Mouse (Mus musculus) embryo, embryonic 11.5 days (tissue): ENCODE results near the gene Ccdc162.
"Not testable (repeated sequence)": the region's sequence is repeated elsewhere in the genome, so short reads cannot be mapped to it uniquely, and the experiment has no call there.

Experiments used
- DNase-seq: peaks from one replicate; pipeline ENCODE4 v3.0.0-alpha.2; 2012; ENCODE audit warnings: low read depth, low spot score

The Ccdc162 gene

DNA sequence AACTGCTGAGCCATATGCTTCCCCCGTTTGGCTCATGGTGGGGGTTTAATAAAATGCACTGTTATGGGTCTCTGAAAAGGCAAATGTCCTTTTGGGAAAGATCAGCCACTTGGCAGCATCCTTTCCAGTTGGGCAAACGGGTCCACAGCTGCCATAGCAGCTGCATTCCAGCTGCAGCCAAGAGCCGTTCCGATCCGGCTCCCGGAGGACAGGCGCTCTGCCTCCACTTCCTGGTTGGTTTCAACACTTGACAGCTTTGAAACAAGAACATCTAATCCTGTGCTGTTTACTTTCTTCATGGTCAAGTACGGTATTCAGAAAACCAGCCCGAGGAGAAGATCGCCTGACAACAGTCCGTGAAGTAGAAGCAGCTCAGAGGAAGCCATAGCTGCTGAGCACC, 19.4 kb downstream of the Ccdc162 start:
- no peak for DNase-seq

DNA sequence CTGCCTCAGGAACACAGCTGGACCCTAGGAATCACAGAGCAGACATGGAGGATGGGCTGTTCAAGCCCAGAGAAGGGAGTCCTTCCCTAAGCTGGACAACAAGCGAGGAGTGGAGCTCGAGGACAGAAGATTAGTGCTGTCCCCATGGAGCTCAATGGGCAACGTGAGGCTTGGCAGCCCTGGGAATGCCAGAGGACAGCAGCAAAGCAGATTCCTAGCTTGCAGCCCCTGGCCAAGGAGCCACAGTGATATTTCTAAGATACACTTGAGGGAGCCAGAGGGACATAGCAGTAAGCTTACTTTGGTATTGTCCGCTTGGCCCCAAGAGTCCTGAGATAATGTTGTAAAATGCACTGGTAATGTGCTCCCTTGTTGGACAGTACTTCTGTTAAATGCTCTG, 25.5 kb downstream of the Ccdc162 start:
- DNase-seq = no peak

GRCm38 (mm10) chr10:41689941-41690887, 26.2 kb downstream of the Ccdc162 start:
- peak; percentile 61 for DNase-seq

DNA sequence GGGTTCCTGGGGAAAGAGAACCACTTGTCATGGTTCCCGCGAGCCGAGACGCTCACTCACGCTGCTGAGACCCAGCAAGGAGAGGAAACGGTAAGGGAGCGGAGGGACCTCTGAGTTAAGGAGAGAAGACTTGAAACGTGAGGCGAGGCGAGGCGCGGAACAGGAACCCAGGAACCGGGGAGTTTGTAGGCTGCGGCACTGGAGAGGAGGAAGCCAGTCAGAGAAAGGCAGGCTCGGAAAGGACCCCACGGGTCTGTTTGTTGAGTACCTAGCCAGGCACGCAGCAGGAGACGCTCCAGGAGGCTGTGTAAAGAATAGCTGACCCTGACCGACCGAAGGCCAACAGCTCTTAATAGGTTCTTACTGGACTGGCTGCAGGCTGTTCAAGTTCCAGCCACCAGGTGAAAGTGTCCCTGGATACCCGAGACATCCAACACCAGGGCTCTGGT, 31.9 kb downstream of the Ccdc162 start:
- peak; percentile 11 for DNase-seq

DNA sequence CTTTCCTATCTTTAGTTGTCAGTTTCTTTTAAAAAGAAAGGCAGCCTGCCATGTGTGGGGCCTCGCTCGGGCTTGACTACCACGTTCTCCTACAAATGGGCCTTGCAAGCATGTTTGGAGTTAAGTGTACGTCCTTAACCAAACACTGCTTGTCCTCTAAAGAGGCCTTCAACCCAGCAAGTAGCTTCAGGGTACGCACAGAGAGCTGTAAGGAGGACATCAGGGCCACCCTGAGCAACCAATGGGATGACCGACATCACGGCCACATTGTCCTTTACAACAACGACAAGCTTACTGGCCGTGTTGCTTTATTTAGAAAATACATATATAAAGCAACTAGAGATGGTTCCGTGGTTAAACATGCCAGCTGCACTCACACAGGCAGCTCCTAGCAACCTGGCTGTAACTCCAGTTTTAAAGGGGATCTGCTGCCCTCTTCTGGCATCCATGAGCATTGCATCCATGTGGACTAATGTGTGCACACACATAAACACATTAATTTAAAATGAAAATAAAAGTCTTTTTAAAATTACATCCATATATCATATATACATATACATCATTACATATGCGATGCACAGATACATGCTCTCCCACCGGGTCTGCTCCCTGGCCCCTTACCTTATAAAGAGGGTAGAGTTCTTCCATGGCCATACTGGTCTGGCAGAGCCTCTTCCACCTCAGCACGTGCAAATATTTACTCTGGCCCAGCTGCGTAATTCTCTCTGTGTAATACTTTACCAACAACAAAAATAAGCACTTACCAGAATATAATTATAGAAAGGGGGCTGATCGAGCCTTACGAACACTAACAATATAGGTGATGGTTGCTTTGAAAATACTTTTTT, 33.7 kb downstream of the Ccdc162 start:
- peak; percentile 74 for DNase-seq

- DNase-seq = peak; percentile 45
Observed at GRCm38 (mm10) chr10:41678746-41679360, 37.6 kb downstream of the Ccdc162 start.

GRCm38 (mm10) chr10:41677396-41677795, 39.0 kb downstream of the Ccdc162 start:
- no peak for DNase-seq

GRCm38 (mm10) chr10:41676661-41677061, 39.8 kb downstream of the Ccdc162 start:
- DNase-seq = no peak

- no peak for DNase-seq
Observed at GRCm38 (mm10) chr10:41675842-41676571, 40.4 kb downstream of the Ccdc162 start.

DNA sequence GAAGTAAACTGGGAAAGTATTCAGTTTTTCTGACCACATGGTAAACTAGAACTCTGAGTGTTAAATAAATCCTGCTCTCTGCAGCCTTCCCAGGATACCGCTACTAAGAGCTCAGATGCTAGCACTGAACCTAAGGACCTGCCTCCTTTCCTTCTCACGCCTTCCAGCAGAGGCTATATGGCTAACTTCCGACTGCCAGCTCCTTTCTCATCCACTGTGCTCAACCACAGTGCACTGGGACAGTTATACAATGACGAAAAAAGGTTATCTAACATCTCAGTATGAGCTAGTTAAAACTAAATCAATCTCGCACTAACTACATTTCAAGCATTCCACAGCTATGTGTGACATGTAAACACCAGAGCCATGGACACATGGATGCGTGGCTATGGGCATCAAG, 41.2 kb downstream of the Ccdc162 start:
- DNase-seq = no peak

DNA sequence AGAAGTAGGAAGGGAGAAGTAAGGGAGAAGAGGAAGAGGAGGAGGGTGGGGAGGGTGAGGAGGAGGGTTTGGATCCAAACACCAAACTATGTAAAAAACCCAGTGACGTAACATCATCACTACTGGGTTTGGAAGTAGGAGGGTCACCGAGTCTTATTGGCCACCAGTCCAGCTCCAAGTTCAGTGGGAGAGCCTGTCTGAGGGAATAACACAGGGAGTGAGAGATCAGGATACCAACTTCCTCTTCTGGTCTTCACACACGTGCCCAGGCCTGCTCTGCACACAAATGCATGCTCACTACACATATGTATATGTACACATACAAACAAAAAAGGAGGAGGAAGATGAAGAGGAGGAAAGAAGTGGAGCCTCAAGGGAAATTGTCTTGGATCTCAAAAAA, 42.1 kb downstream of the Ccdc162 start:
- DNase-seq = no peak

DNA sequence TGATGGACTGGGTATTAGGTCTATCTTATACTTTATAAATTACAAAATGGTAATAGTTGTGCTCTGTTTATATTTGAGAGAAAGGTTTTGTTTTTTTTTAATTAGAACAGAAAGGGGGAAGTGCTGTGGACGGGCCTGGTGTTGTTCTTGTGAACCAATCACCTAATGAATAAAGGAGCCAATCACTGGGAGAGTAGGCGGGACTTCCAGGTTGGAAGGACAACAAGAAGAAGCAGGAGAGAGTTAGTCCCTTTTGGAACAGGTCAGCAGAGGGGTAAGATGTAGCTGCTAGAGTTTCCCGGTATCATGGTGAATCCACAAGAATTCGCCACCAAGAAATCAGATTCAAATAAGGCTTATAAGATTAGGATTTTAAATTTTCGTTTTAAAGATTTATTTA, 46.2 kb downstream of the Ccdc162 start:
- no peak for DNase-seq

- no peak for DNase-seq
Observed at GRCm38 (mm10) chr10:41665498-41665897, 50.9 kb downstream of the Ccdc162 start.

GRCm38 (mm10) chr10:41659671-41660070, 56.8 kb downstream of the Ccdc162 start:
- not testable (repeated sequence) for DNase-seq

DNA sequence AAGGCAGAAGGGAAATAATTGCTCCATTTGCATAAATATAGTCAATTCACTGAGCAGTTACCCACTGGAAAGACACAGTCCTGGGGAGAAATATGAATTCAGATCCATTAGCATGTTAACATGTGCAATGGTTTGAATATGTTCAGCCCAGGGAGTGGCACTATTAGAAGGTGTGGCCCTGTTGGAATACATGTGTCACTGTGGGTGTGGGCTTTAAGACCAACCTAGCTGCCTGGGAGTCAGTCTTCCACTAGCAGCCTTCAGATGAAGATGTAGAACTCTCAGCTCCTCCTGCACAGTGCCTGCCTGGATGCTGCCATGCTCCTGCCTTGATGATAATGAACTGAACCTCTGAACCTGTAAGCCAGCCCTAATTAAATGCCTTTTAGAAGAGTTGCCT, 60.8 kb downstream of the Ccdc162 start:
- DNase-seq = not testable (repeated sequence)

- no peak for DNase-seq
Observed at GRCm38 (mm10) chr10:41652988-41653387, 63.4 kb downstream of the Ccdc162 start.

- no peak for DNase-seq
Observed at GRCm38 (mm10) chr10:41652094-41652775, 64.2 kb downstream of the Ccdc162 start.

- no peak for DNase-seq
Observed at GRCm38 (mm10) chr10:41651532-41651931, 64.9 kb downstream of the Ccdc162 start.

DNA sequence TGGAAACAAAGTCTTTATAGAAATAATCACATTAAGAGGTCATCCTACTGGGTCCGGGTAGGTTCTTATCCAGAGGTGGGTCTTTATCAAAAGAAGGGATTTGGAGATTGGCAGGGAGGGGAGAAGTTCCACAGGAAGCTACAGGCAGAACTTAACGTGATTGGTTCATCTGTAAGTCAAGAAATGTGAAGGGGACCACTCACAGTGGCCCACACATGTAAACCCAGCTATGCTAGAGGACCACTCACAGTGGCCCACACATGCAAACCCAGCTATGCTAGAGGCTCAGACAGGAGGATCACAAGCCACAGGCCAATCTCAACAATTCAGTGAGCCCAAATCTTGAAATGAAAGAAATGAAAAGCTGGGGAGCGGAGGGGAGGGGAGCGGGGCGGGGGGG, 67.2 kb downstream of the Ccdc162 start:
- DNase-seq = no peak

DNA sequence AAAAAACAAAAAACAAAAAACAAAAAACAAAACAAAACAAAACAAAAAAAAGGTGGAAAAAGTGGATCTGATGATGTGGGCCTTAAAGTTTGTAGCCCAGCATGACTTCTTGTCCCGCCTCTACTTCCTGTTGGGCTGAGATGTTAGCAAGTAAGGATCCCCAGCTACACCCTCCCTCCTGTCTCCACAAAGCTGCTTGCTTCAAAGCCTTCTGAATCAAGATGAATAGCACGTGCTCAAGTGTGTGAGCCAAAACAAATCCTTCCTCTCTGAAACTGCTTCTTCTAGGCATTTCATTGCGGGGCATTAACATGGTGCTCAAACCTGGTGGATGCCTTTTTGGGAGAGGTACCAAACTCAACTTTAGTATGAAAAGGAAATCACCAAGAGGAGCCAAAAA, 77.7 kb downstream of the Ccdc162 start:
- DNase-seq = no peak
